Mouse (Mus musculus) embryo, embryonic 10.5 days (tissue): Measurements from ENCODE around the gene Tubb4b.
"Not testable (repeated sequence)": the region's sequence is repeated elsewhere in the genome, so short reads cannot be mapped to it uniquely, and the experiment has no call there.

Experiments used
- DNase-seq: peaks from one replicate; pipeline ENCODE4 v3.0.0-alpha.2; 2015; ENCODE audit warnings: low spot score

Gene Tubb4b

DNA sequence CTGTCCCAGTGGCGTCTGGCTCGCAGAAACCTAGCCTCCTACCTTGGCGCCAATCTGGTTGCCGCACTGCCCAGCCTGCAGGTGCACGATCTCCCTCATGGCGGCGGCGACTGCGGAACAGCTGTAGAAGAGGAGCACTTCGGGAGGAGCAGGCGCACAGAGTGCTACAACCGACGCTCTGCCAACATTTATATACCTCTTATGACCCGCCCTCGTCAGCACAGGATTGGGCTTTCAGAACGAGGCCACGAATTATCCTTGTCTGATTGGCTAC is at the start of gene Tubb4b:
Gene Tubb4b, minus strand, starts transcription at position 211 of the 274 bp plus-strand sequence.
- no peak for DNase-seq

DNA sequence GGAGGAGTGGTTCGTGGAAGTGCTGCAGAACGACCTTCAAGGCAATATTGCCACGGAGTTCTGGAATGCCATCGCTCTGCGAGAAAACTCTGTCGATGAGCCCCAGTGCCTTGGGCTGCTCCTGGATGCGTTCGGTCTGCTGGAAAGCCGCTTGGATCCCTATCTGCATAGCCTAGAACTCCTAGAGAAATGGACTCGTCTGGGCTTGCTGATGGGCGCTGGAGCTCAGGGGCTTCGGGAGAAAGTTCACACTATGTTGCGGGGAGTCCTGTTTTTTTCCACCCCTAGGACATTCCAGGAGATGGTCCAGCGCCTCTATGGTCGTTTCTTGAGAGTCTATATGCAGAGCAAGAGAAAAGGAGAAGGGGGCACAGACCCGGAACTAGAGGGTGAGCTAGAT is 48.5 kb upstream of the Tubb4b start:
- DNase-seq = no peak

DNA sequence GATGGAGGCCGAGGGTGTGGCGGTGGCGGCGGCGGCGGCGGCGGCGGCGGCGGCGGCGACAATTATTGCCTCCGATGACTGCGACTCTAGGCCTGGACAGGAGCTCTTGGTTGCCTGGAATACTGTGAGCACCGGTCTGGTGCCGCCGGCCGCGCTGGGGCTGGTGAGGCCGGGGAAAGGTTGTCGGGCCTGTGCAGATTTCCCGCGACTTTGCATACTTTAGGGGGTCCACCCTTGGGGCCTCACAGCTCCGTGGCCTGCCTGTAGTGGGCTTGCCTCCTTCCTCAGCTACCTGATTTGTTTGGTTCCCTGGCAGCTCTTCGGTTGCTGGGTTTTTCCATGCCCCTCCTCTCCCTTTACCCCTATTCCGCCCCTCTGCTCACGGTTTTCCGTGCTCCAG is 48.0 kb upstream of the Tubb4b start:
- no peak for DNase-seq

DNA sequence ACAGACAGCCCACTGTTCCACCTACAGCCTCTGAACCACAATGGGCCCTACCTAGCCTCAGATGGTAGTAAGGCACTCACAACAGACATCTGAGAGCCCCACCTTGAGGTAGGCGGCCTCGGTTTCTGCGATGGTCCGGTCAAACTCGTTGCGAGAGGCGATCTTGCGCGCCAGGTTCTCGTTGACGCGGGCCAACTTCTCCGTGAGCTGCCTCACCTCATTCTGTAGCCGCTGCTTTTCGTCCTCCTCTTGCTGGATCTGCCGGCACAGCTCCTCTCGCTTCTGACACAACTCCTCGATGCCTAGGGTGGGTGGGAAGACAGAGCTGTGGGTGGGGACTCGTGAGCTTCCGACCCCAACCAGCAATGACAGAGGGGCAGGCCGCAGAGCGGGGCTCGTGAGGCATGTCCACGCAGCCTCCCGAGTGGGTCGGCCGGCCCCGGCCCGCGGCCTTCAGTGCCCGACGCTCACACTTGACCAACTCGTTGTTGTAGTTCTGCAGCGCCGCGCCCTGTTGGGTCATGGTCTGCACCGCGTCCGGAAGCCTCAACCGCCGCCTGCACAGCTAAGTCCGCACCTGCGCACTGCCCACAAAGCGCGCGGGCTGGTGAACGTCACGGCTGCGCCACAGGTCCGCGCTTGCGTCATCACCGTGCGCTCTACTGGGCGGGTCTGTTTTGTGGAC is 47.5 kb upstream of the Tubb4b start, which contains the start of the genes Ssna1 and Anapc2:
Gene Ssna1, minus strand, starts transcription at position 612 of the 685 bp plus-strand sequence.
Gene Anapc2, plus strand, starts transcription at position 652 of the 685 bp plus-strand sequence.
- peak; percentile 98 for DNase-seq

DNA sequence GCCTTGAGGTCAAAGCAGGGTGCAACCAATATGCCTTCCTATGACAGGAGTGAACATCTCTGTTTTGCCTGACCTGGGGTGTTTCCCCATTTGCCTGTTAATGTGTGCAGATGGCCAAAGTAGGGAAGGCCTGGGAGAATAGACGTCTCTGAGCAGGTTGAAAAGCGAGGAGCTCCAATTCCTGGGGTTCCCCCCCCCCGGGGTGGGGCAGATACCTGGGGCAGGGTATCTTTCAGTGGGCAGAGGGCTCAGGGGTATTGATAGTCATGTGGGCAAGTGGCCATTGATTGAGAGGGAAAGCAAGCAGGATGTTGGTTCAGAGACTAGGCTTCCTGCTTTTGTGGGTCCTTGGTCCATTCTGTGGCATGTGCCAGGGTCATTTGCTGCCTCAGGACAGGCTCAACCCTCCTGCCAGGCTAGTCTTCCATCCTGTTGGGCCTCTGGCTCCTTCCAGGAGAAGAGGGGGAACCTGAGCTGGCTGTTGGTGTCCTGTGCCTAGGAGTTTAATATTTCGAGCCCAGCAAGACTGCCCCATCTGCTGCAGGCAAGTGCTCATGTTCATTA is 43.3 kb upstream of the Tubb4b start:
- DNase-seq = no peak

DNA sequence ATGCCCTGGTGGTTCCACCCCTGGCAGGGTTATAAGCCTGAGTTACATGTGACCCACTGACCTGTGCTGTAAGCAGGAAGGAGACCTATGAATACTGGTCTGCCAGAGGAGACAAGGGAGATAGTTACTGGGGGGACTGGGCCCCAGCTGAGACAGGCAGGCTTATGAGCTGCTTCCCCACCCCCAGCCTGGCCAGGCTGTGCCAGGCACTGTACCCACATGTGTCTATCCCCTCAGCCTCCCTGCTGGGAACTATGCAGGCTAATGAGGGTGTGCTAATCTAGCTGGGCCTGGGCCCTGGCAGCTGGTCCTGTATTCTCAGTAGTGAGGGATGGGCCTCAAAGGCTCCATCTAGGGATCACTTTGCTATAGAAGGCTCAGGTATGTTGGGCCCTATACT is 42.7 kb upstream of the Tubb4b start:
- DNase-seq = no peak

DNA sequence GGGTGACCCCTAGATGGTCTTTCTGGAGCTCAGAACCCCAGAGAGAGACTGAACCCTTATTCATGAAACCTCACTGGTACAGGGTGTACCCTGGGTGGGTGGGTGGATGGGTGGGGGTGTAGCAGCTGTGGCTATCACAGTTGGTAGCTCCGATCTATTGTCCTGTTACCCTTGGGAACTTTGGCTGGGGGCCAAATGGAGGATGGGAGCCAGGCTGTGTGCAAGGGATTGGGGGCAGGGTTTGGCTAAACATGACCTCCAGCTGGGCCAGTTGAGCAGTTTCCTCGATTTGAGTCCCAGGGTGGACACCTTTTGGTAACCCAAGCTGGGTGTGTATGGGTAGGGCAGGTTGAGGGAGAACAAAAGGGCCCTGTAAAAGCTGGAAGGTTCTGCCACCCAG is 42.2 kb upstream of the Tubb4b start:
- no peak for DNase-seq

DNA sequence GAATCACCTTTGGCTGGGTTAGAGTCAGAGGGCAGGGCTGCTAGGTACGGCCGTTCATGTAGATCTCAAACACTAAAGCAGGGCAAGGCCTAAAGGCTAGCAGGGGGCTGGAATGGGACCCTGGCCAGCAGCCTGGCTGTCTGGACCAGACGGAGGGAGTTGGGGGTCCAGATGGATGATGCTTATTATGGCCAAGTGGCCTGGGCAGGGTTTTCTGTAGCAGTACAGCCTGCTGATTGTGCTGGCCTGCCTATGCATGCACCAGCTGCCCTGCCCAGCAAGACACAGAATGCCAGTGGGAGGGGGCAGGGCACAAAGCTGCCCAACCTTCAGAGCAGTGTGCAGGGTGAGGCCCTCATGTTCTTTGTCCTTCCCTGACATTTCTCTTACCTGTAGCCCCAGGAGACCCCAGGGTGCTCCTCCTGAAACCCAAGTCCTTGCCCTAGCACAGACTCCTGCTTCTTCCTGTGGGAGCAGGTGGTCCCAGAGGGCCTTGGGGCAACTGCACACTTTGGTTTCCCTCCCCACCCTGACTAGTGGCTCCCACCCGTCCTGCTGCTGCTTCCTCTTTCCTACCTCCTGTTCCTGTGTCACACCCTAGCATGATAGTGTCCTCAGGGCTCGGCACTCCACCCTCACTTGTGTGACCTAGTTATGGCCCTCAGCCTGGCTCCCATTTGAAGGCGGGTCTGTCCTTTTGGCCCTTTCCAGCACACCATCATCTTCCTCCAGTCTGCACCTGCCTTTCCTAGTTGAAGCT is 41.6 kb upstream of the Tubb4b start:
- no peak for DNase-seq

DNA sequence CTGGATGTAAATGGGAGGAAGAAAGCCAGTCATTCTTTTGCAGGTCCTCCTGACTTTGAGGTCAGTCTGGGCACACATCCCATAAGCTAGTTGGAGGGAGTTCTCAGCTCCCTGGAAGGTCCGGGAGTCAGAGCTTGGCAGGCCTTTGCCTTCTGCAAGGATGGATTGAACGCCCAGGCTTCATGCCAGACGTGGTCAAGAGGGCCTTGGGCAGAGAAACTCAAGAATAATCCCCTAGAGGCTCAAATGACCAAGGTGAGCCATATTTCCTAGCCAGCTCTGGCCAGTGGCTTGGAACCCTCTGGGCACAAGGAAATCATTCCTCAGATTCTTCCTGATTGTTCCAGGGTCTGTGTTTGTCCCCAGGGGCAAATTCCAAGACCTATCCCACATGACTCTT is 40.3 kb upstream of the Tubb4b start:
- no peak for DNase-seq

DNA sequence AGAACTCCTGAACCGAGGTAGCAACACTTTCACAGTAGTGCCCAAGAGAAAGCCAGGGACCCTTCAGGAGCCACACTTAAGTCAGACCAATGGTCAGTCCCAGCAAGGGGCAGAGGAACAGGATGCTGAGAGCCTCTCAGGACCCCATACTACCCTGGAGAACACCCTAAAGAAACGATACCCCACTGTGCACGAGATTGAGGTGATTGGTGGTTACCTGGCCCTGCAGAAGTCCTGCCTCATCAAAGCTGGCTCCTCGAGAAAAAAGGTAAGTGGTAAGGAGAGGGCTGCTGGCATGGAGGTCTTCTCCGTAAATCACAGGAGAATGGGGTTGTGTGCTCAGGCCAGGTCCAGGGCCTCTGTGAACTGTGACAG is 39.8 kb upstream of the Tubb4b start:
- DNase-seq = no peak

DNA sequence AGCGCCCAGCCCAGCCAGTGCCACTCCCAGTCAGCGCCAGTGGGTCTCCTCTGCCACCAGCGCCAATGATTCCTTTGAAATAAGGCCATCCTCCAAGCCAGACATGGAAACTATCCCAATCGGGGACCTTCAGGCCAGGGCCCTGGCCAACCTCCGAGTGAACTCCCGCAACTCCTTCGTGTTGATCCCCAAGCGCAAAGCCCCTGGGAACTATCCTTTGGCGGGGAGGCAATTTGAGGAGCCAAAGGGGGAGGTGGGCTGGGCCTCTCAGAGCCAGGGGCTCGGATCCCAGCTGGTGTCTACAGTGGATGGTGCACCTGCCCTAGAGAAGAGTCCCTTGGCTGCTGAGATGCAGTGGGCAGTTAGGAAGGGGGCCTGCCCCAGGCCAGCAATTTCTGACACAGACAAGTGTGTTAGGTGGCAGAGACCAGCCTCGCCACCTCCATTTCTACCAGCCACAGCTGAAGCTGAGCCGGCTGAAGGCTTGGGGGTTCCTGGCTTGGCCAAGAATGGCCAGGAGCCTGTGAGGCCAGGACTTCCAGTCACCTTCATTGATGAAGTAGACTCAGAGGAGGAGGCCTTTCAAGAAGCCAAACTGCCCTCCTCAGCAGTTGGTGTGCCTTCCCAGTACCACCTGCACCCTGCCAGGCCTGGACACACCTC is 39.3 kb upstream of the Tubb4b start:
- DNase-seq = no peak

DNA sequence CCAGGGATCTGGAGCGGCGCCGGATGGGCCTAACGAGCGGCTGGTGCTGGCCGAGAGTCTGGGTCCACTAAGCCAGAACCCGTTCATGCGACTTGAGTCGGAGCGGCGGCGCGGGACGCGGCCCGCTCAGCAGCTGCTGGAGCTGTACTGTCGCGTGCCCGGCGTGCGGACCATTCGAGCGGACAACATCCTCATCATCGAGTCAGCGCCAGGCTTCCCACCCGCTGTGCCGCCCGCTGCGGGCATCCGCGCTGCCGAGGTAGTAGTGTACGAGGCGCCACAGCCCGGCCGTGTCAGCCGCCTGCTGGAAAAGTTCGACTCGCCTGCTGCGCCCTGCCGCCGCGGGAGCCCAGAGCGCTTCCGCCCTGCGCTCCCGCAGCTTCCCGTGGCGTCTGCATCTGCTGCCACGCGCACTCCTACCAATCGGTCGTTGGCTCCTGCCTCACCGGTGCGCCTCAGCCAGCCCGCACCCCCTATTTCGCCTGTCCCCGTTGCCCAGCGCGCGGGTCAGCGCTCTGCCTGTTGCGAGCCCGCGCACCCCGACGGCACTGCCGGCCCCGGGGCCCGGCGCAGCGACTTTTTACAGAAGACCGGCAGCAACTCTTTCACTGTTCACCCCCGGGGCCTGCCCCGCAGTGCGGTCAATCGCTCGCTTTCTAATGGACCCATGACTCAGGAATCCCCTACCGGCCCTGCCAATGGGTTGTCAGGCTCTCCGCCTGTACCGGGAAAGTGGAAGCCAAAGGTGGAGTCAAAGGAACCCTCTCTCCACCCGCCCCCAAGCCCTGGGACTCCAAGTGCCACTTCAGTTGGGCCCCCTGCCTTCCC is 38.5 kb upstream of the Tubb4b start:
- no peak for DNase-seq

DNA sequence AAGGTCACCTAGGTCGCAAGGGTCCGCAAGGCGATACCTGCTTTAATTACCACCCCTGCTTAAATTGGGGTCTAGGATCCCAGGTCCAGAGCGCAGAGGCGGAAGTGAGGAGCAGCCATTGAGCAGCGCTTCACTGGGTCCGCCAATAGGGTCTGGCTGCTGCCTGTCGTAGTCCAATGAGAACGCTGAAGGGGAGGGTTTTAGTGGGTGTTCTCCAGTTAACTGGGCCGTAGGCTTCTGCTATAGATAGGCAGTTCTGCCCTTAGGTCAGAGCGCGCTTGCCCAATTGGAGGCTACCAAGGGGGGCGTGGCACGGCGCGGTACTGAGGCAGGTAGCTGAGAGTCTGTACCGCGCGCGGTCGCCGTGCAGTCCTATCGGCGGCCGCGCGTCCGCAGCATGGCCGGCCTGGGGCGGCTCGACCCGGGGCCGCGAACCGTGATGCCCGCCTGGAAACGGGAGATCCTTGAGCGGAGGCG is 37.8 kb upstream of the Tubb4b start, which contains the start of gene Tprn:
Gene Tprn, plus strand, starts transcription at position 328 of the 477 bp plus-strand sequence.
- peak; percentile 98 for DNase-seq

DNA sequence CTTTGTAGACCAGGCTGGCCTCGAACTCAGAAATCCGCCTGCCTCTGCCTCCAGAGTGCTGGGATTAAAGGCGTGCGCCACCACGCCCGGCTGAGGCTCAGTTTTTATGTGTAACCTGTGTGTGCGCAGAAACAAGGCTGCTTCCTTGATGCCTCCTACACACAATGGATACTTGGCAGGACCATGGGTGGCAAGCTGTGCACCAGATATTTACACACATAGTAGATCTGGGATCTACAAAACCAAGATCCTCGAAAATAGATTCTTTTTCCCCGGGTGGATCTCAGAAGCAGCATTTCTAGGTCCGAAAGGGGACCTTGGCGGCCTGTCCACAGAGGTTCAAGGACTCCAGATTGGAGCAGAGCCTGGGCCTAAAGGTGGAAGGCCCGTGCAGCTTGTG is 37.4 kb upstream of the Tubb4b start:
- no peak for DNase-seq

DNA sequence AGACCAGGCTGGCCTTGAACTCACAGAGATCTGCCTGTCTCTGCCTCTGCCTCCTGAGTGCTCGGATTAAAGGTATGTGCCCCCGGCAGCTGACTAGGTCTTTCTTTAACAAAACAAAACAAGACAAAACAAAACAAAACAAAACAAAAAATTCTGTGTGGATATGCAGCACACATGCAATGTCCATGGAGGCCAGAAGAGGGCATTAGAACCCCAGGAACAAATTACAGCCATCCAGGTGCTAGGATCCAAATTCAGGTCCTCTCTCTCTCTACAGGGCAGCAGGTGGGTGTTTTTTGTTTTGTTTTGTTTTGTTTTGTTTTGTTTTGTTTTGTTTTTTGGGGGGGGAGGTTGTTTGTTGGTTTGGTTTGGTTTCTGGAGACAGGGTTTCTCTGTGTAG is 34.4 kb upstream of the Tubb4b start:
- no peak for DNase-seq

DNA sequence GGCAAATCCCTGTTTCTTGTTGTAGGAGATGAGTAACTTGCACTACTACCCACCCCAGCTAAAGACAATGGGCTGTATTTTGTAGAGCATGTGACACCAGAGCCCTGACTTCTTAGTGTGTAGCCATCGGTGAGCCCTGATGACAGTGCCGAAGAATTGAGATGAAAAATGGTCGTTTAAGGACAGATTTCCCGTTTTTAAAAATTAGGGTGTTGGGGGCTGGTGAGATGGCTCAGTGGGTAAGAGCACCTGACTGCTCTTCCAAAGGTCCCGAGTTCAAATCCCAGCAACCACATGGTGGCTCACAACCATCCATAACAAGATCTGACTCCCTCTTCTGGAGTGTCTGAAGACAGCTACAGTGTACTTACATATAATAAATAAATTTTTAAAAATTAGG is 32.7 kb upstream of the Tubb4b start:
- DNase-seq = not testable (repeated sequence)

DNA sequence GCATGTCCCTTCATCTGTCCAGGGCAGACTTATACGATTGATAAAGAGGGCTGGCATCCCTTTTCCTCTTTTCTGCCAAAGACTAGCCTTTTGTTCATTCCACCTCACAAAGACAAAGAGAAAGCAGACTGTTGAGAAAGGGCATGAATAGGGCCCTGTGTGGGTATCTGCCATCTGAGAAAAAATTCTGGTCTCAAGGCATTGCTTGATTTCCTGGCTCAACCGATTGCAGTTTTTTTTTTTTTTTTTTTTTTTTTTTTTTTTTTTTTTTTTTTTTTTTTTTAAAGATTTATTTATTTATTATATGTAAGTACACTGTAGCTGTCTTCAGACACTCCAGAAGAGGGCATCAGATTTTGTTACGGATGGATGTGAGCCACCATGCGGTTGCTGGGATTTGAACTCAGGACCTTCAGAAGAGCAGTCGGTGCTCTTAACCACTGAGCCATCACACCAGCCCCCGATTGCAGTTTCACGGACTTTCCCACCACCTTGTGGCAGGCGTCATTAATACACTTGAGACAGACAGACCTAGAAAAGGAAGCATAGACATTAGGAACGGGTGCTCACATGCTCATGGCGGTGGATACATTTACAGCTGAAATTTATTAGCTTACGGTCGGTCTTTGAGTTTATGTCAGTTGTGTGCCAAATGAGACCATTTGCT is 32.1 kb upstream of the Tubb4b start:
- DNase-seq = peak; percentile 55

DNA sequence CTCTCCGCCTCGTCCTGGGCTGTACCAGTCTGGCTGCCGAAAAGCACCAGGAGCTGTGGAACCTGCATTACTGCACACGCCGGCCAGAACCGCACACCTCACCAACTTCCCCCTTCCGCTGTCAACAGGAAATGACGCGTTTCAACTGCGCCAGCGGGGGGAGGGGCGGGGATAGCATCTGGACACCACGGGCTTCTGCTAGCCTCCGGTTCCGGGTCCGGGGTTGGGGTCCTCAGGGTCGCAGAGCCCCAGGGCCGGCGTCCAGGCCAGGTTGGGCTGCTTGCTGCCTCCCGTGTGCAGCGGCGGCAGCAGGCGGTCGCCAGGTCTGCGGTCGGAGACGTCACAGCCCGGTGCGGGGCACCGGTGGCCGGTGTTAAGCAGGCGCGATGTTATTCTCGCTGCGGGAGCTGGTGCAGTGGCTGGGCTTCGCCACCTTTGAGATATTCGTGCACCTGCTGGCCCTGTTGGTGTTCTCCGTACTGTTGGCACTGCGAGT is 30.8 kb upstream of the Tubb4b start, which contains the start of gene Tmem203:
Gene Tmem203, plus strand, starts transcription at position 156 of the 496 bp plus-strand sequence.
- peak; percentile 96 for DNase-seq

DNA sequence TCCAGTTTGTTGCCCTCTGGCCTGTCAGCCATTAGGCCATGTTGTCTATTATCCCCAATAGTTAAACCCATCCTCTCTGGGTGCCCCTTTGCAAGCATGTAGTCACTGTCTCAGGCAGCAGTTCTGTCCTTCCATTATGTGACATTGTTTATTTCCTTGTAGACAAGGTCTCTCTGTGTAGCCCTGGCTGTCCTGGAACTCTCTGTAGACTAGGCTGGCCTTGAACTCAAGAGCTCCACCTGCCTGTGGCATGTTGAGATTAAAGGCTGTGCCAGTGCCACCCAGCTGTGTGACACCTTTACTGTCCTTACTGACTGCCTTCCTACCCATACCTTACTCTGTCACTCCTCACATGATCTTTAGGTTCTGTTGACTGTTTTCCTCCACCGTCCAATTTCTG is 27.8 kb upstream of the Tubb4b start:
- no peak for DNase-seq

DNA sequence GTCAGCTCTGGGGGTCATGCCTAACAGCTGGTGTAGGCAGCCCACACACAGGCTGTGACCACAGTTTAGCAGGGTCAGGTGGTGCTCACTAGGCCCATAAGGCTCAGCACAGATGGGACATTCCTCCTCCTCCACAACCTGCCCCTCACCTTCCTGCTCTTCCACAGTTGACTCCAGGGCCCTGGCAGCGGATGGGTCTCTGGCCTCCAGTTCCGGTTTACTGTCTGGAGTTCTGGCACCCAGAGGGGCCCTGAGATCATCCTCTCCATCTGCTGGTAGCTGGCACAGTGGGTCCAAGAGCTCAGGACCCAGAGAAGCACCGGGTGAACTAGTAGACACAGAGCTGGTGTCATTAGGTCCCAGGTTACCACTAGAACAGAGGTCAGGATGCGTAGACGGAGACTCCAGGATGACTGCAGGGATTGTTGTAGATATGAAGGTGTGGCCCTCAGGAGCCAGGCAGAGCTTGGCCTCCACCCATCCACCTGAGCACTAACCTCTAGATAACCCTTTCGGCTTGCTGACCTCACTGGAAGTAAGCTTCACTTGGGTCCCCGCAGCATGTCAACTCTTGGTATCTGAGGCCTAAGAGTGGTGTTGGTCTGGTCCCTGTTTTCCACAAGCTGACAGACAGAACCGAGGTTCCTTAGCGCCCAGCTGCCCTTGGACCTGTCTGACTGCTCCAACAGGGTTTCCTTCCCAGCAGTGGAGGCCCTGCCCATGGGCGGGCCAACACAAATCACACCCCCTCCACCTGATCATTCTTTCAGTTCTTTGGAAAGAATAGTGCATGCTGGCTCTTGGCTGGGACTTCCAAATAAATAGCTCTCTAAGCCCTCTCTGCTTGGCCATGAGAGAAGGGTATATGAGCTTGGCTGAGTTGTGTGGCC is 21.9 kb upstream of the Tubb4b start, which contains the start of gene AL732309.1:
Gene AL732309.1, minus strand, starts transcription at position 681 of the 890 bp plus-strand sequence.
- DNase-seq = no peak
